Mouse (Mus musculus) embryo, embryonic 11 days (tissue): ENCODE measurements around the gene Caskin2.
A peak's percentile ranks its signal among the peaks of the same experiment; 100 is the strongest.

ENCODE experiments used
- DNase-seq: peaks from one replicate; pipeline ENCODE4 v3.0.0-alpha.2; 2015

Gene Caskin2

GRCm38 (mm10) chr11:115753485-115753884, 60.0 kb downstream of the Caskin2 start:
- no peak for DNase-seq

- DNase-seq, result peak; percentile 40
These were observed 60.8 kb downstream of the Caskin2 start for GRCm38 (mm10) chr11:115752653-115753052.

- DNase-seq, result no peak
These were observed 61.7 kb downstream of the Caskin2 start for GRCm38 (mm10) chr11:115751725-115752124.

GRCm38 (mm10) chr11:115749834-115750233, 63.6 kb downstream of the Caskin2 start:
- no peak for DNase-seq
